Mouse (Mus musculus) limb, embryonic 12.5 days (tissue): ENCODE data around the gene Ptprd. TPM values are rescaled to one million over a fixed set of nuclear protein-coding genes. Genes with fewer than 3 reads are reported as not detected.

Source experiments
- ATAC-seq: fragments of 200-750 bp; cut with Nextera tagmentation; 2 replicates; pipeline ENCODE4 v1.8.0; 2017; ENCODE audit warnings: low read depth, moderate TSS enrichment; ENCODE audit not compliant: insufficient number of reproducible peaks, insufficient read depth, low FRiP score, low TSS enrichment
- H3K27ac ChIP-seq: fragments of 300-500 bp; sonication (generic); 2 replicates; pipeline ENCODE4 v1.5.1; 2016; ENCODE audit warnings: mild to moderate bottlenecking, moderate library complexity
- H3K27me3 ChIP-seq: fragments of 300-500 bp; sonication (generic); 2 replicates; pipeline ENCODE4 v1.6.1; 2016; ENCODE audit warnings: mild to moderate bottlenecking, moderate library complexity
- H3K36me3 ChIP-seq: fragments of 300-500 bp; sonication (generic); 2 replicates; pipeline ENCODE4 v1.6.1; 2016; ENCODE audit warnings: mild to moderate bottlenecking, moderate library complexity
- H3K4me1 ChIP-seq: fragments of 300-500 bp; sonication (generic); replicated peaks from 2 replicates; pipeline ENCODE4 v1.6.1; 2016
- H3K4me2 ChIP-seq: fragments of 300-500 bp; sonication (generic); 2 replicates; pipeline ENCODE4 v1.6.1; 2016; ENCODE audit warnings: mild to moderate bottlenecking, moderate library complexity
- H3K4me3 ChIP-seq: fragments of 300-500 bp; sonication (generic); replicated peaks from 2 replicates; pipeline ENCODE4 v1.5.1; 2016; ENCODE audit warnings: mild to moderate bottlenecking
- H3K9ac ChIP-seq: fragments of 300-500 bp; sonication (generic); replicated peaks from 2 replicates; pipeline ENCODE4 v1.6.1; 2016; ENCODE audit warnings: mild to moderate bottlenecking, moderate library complexity
- H3K9me3 ChIP-seq: fragments of 300-500 bp; sonication (generic); 2 replicates; pipeline ENCODE4 v1.6.1; 2016; ENCODE audit warnings: mild to moderate bottlenecking, moderate library complexity
- WGBS: fragments of 180-500 bp; shearing (Covaris S2); methylation state at CpG from one replicate; pipeline ENCODE4 v1.1.7; 2016; 5-methylcytosine and 5-hydroxymethylcytosine counted together
- polyA plus RNA-seq: library from polyadenylated mRNA; unstranded; fragments of >200 nt; fragmentation: Nextera tagmentation; extraction: Ambion mirVana; gene quantifications from 2 replicates; pipeline ENCODE4 v1.2.1, GENCODE M21; 2016

Gene Ptprd
- polyA plus RNA-seq, 1 experiment from 2014 or later = 30.9 TPM

GRCm38 (mm10) chr4:76241542-76241941 lies 1970.2 kb downstream of the Ptprd start:
- no peak for ATAC-seq
- H3K4me1 ChIP-seq = no peaks in the 10 kb centered on the region

GRCm38 (mm10) chr4:76241140-76241539 lies 1970.6 kb downstream of the Ptprd start:
- Histone ChIP-seq H3K4me1 (no peaks in the 10 kb centered on the region), H3K4me3 (no peak overlapping the region), H3K27ac (no peak overlapping the region), H3K9ac (no peak overlapping the region), H3K9me3 (no peaks in the 10 kb centered on the region), H3K4me2 (no peak overlapping the region), H3K27me3 (no peaks in the 10 kb centered on the region), H3K36me3 (peaks cover under 1% of the 10 kb centered on the region; the same call in 1 of the 2 replicates)
- ATAC-seq = no peak
- 48% methylated on average over 3 of the region's 3 CpGs for WGBS

More at GRCm38 (mm10) chr4:76241542-76241941, 1970.2 kb downstream of the Ptprd start:
- Histone ChIP-seq H3K9ac (no peak overlapping the region), H3K27ac (no peak overlapping the region), H3K27me3 (no peaks in the 10 kb centered on the region), H3K4me2 (no peak overlapping the region), H3K36me3 (peaks cover 4% of the 10 kb centered on the region; the same call in 1 of the 2 replicates), H3K4me3 (no peak overlapping the region), H3K9me3 (no peaks in the 10 kb centered on the region)

GRCm38 (mm10) chr4:76239063-76239462 lies 1972.7 kb downstream of the Ptprd start:
- H3K4me1 ChIP-seq = no peaks in the 10 kb centered on the region
- H3K36me3 ChIP-seq = no peaks in the 10 kb centered on the region; the same call in 1 of the 2 replicates
- ATAC-seq = no peak
- H3K9me3 ChIP-seq = no peaks in the 10 kb centered on the region
- H3K9ac ChIP-seq = no peak overlapping the region
- no peak overlapping the region for H3K4me3 ChIP-seq
- H3K4me2 ChIP-seq = no peak overlapping the region
- H3K27me3 ChIP-seq = no peaks in the 10 kb centered on the region
- WGBS = 66% methylated on average over 5 of the region's 5 CpGs
- no peak overlapping the region for H3K27ac ChIP-seq

- 88% methylated on average over 5 of the region's 5 CpGs for WGBS
- H3K27ac ChIP-seq = no peak overlapping the region
- H3K4me3 ChIP-seq = no peak overlapping the region
Measured at GRCm38 (mm10) chr4:76238577-76238976, 1973.2 kb downstream of the Ptprd start.

GRCm38 (mm10) chr4:76237827-76238226 lies 1973.9 kb downstream of the Ptprd start:
- no peak overlapping the region for H3K27ac ChIP-seq
- H3K36me3 ChIP-seq = no peaks in the 10 kb centered on the region
- H3K9me3 ChIP-seq = no peaks in the 10 kb centered on the region
- H3K4me3 ChIP-seq = no peak overlapping the region
- WGBS = 95% methylated on average over 1 of the region's 1 CpGs
- H3K9ac ChIP-seq = no peak overlapping the region
- H3K4me1 ChIP-seq = no peaks in the 10 kb centered on the region
- no peaks in the 10 kb centered on the region for H3K27me3 ChIP-seq
- no peak for ATAC-seq
- H3K4me2 ChIP-seq = no peak overlapping the region

More at GRCm38 (mm10) chr4:76238577-76238976, 1973.2 kb downstream of the Ptprd start:
- Histone ChIP-seq H3K4me2 (no peak overlapping the region), H3K9ac (no peak overlapping the region), H3K9me3 (no peaks in the 10 kb centered on the region), H3K27me3 (no peaks in the 10 kb centered on the region), H3K4me1 (no peaks in the 10 kb centered on the region), H3K36me3 (no peaks in the 10 kb centered on the region; the same call in 1 of the 2 replicates)
- no peak for ATAC-seq

GRCm38 (mm10) chr4:76223720-76224119 lies 1988.0 kb downstream of the Ptprd start:
- Histone ChIP-seq H3K4me2 (no peak overlapping the region), H3K9me3 (no peaks in the 10 kb centered on the region), H3K9ac (no peak overlapping the region), H3K27ac (no peak overlapping the region), H3K4me1 (no peaks in the 10 kb centered on the region), H3K36me3 (no peaks in the 10 kb centered on the region), H3K4me3 (no peak overlapping the region), H3K27me3 (no peaks in the 10 kb centered on the region)
- no peak for ATAC-seq
- WGBS = 76% methylated on average over 3 of the region's 3 CpGs

GRCm38 (mm10) chr4:76222520-76222919 lies 1989.2 kb downstream of the Ptprd start:
- Histone ChIP-seq H3K36me3 (no peaks in the 10 kb centered on the region), H3K27ac (no peak overlapping the region), H3K27me3 (no peaks in the 10 kb centered on the region), H3K4me3 (no peak overlapping the region), H3K9me3 (no peaks in the 10 kb centered on the region), H3K4me1 (no peaks in the 10 kb centered on the region), H3K9ac (no peak overlapping the region), H3K4me2 (no peak overlapping the region)
- no peak for ATAC-seq
- WGBS = 69% methylated on average over 2 of the region's 2 CpGs

GRCm38 (mm10) chr4:76218065-76218464 lies 1993.7 kb downstream of the Ptprd start:
- Histone ChIP-seq H3K36me3 (no peaks in the 10 kb centered on the region), H3K4me3 (no peak overlapping the region), H3K4me1 (no peaks in the 10 kb centered on the region), H3K27ac (no peak overlapping the region), H3K4me2 (no peak overlapping the region), H3K27me3 (no peaks in the 10 kb centered on the region), H3K9ac (no peak overlapping the region), H3K9me3 (no peaks in the 10 kb centered on the region)
- ATAC-seq = no peak
- 95% methylated on average over 1 of the region's 1 CpGs for WGBS

- H3K9ac ChIP-seq = no peak overlapping the region
- no peak for ATAC-seq
Measured at GRCm38 (mm10) chr4:76215141-76215540, 1996.6 kb downstream of the Ptprd start.

GRCm38 (mm10) chr4:76199321-76199720 lies 2012.4 kb downstream of the Ptprd start:
- Histone ChIP-seq H3K4me3 (no peak overlapping the region), H3K9me3 (no peaks in the 10 kb centered on the region), H3K27ac (no peak overlapping the region), H3K27me3 (no peaks in the 10 kb centered on the region), H3K36me3 (no peaks in the 10 kb centered on the region), H3K4me1 (no peaks in the 10 kb centered on the region), H3K9ac (no peak overlapping the region), H3K4me2 (no peak overlapping the region)
- ATAC-seq = no peak
- WGBS = 79% methylated on average over 1 of the region's 1 CpGs

More at GRCm38 (mm10) chr4:76215141-76215540, 1996.6 kb downstream of the Ptprd start:
- H3K36me3 ChIP-seq = no peaks in the 10 kb centered on the region
- H3K4me1 ChIP-seq = no peaks in the 10 kb centered on the region
- H3K4me2 ChIP-seq = no peak overlapping the region
- no peaks in the 10 kb centered on the region for H3K27me3 ChIP-seq
- 98% methylated on average over 1 of the region's 1 CpGs for WGBS
- no peak overlapping the region for H3K4me3 ChIP-seq
- H3K27ac ChIP-seq = no peak overlapping the region
- no peaks in the 10 kb centered on the region for H3K9me3 ChIP-seq

- no peak overlapping the region for H3K4me2 ChIP-seq
- H3K9ac ChIP-seq = no peak overlapping the region
- ATAC-seq = no peak
- no peak overlapping the region for H3K4me3 ChIP-seq
- no peak overlapping the region for H3K27ac ChIP-seq
- no peaks in the 10 kb centered on the region for H3K36me3 ChIP-seq
- H3K27me3 ChIP-seq = no peaks in the 10 kb centered on the region
- 85% methylated on average over 3 of the region's 3 CpGs for WGBS
- no peaks in the 10 kb centered on the region for H3K9me3 ChIP-seq
- no peaks in the 10 kb centered on the region for H3K4me1 ChIP-seq
Measured at GRCm38 (mm10) chr4:76194762-76195161, 2017.0 kb downstream of the Ptprd start.

GRCm38 (mm10) chr4:76193496-76193895 lies 2018.3 kb downstream of the Ptprd start:
- Histone ChIP-seq H3K4me2 (no peak overlapping the region), H3K4me3 (no peak overlapping the region), H3K36me3 (no peaks in the 10 kb centered on the region), H3K9me3 (no peaks in the 10 kb centered on the region), H3K27ac (no peak overlapping the region), H3K9ac (no peak overlapping the region), H3K4me1 (no peaks in the 10 kb centered on the region), H3K27me3 (no peaks in the 10 kb centered on the region)
- no peak for ATAC-seq
- 85% methylated on average over 3 of the region's 3 CpGs for WGBS
